Mouse (Mus musculus): ENCODE data around the gene Hadh. TPM values are rescaled to one million over a fixed set of nuclear protein-coding genes. Genes with fewer than 3 reads are reported as not detected.

The Hadh gene
- polyA plus RNA-seq, 1 experiment from 2014 or later: 113 TPM

- H3K9ac ChIP-seq: no peak overlapping the region
- ATAC-seq (ENCODE audit: insufficient read depth) (no peak), DNase-seq (no peak)
- no peak overlapping the region for H3K27ac ChIP-seq (ENCODE audit: low read depth)
- no peaks in the 10 kb centered on the region for H3K27me3 ChIP-seq (ENCODE audit: insufficient read depth, low read length)
- TF ChIP-seq CTCF (IDR thresholded peaks at IDR 0.05; ENCODE audit: low read depth): no peak
- H3K36me3 ChIP-seq (ENCODE audit: insufficient read depth): peaks cover 8% of the 10 kb centered on the region; the same call in 1 of the 2 replicates
- 79% methylated on average over 9 of the region's 9 CpGs for WGBS
- H3K4me1 ChIP-seq (ENCODE audit: insufficient read depth): no peaks in the 10 kb centered on the region
- no peak overlapping the region for H3K4me2 ChIP-seq
- no peak overlapping the region for H3K4me3 ChIP-seq (ENCODE audit: low read depth, low read length)
- H3K9me3 ChIP-seq (ENCODE audit: low read depth, low read length): no peaks in the 10 kb centered on the region; the same call in 1 of the 2 replicates
Observed at GRCm38 (mm10) chr3:131259392-131259965, 12.4 kb downstream of the Hadh start.

GRCm38 (mm10) chr3:131258921-131259320 lies 13.0 kb downstream of the Hadh start:
- 87% methylated on average over 3 of the region's 3 CpGs for WGBS
- H3K4me2 ChIP-seq: no peak overlapping the region
- H3K27ac ChIP-seq (ENCODE audit: low read depth): no peak overlapping the region
- no peaks in the 10 kb centered on the region for H3K27me3 ChIP-seq (ENCODE audit: insufficient read depth, low read length)
- H3K4me1 ChIP-seq (ENCODE audit: insufficient read depth): no peaks in the 10 kb centered on the region
- peaks cover under 1% of the 10 kb centered on the region; the same call in 1 of the 2 replicates for H3K9me3 ChIP-seq (ENCODE audit: low read depth, low read length)
- TF ChIP-seq CTCF (IDR thresholded peaks at IDR 0.05; ENCODE audit: low read depth): no peak
- ATAC-seq (ENCODE audit: insufficient read depth) (no peak), DNase-seq (no peak)
- no peak overlapping the region for H3K9ac ChIP-seq
- H3K36me3 ChIP-seq (ENCODE audit: insufficient read depth): peaks cover 9% of the 10 kb centered on the region; the same call in 1 of the 2 replicates
- H3K4me3 ChIP-seq (ENCODE audit: low read depth, low read length): no peak overlapping the region

DNA sequence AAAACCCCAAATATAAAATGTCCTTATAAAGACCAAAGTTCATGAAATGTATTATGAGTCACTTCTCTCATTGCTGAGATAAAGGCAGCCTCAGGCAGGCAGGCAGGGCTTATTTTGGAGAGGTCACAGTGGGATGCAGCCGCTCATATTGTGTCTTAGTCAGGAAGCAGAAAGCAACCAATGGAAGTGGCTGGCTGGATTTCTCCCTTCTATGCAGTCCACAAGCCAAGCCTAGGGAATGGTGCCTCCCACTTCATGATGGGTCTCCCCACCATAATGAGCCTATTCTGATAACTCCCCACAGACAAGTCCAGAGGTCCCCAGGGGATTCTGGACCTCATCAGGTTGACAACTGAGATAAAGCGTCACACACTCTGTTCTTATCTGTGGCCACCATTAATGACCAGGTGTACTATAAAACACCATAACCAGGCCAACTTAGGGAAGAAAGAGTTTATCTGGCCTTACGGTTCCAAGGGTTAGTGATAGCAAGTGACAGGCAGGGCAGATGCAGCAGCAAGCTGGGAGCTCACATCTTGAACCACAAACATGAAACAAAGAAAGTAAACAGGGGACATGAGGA lies 16.4 kb downstream of the Hadh start:
- 0 out of 2 replicates have a peak, but pooled peaks cover 5% of the 10 kb centered on the region for H3K36me3 ChIP-seq (ENCODE audit: insufficient read depth)
- peaks cover 5% of the 10 kb centered on the region; the same call in 1 of the 2 replicates for H3K9me3 ChIP-seq (ENCODE audit: low read depth, low read length)
- no peak overlapping the region for H3K27ac ChIP-seq (ENCODE audit: low read depth)
- WGBS: 92% methylated on average over 3 of the region's 3 CpGs
- H3K4me3 ChIP-seq (ENCODE audit: low read depth, low read length): no peak overlapping the region
- no peak for ATAC-seq (ENCODE audit: insufficient read depth)
- H3K4me1 ChIP-seq (ENCODE audit: insufficient read depth): no peaks in the 10 kb centered on the region
- no peaks in the 10 kb centered on the region for H3K27me3 ChIP-seq (ENCODE audit: insufficient read depth, low read length)
- no peak overlapping the region for H3K4me2 ChIP-seq
- no peak overlapping the region for H3K9ac ChIP-seq
- no peak for DNase-seq
- TF ChIP-seq CTCF (IDR thresholded peaks at IDR 0.05; ENCODE audit: low read depth): no peak

DNA sequence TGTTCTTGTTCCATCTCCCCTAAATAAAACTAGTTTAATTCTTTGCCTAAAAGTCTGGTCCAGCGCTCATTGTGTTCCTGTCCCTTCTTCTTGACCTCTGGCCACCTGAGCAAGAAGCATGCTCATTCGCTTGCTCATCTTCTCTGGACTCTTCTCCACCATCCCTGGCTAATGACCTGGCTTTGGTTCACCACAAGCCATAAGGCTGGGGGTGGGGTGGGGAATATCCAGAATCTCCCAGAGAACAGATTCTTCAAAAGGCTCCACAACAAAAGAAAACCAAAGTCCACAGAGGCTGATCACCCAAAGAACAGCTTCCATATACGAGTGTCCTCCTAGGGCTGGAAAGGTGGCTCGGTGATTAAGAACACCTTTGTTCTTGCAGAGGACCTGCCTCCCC lies 16.9 kb downstream of the Hadh start:
- H3K4me1 ChIP-seq (ENCODE audit: insufficient read depth): no peaks in the 10 kb centered on the region
- ATAC-seq (ENCODE audit: insufficient read depth): no peak
- no peak overlapping the region for H3K4me3 ChIP-seq (ENCODE audit: low read depth, low read length)
- peaks cover 5% of the 10 kb centered on the region; the same call in 1 of the 2 replicates for H3K9me3 ChIP-seq (ENCODE audit: low read depth, low read length)
- no peak for TF ChIP-seq CTCF (IDR thresholded peaks at IDR 0.05; ENCODE audit: low read depth)
- H3K36me3 ChIP-seq (ENCODE audit: insufficient read depth): peaks cover 7% of the 10 kb centered on the region; the same call in 1 of the 2 replicates
- DNase-seq: no peak
- no peaks in the 10 kb centered on the region for H3K27me3 ChIP-seq (ENCODE audit: insufficient read depth, low read length)
- no peak overlapping the region for H3K4me2 ChIP-seq
- 94% methylated on average over 4 of the region's 4 CpGs for WGBS
- H3K9ac ChIP-seq: no peak overlapping the region
- no peak overlapping the region for H3K27ac ChIP-seq (ENCODE audit: low read depth)

- H3K9me3 ChIP-seq (ENCODE audit: low read depth, low read length): peaks cover 5% of the 10 kb centered on the region; the same call in 1 of the 2 replicates
- H3K4me3 ChIP-seq (ENCODE audit: low read depth, low read length): no peak overlapping the region
- H3K4me2 ChIP-seq: no peak overlapping the region
- no peak overlapping the region for H3K27ac ChIP-seq (ENCODE audit: low read depth)
- no peak for DNase-seq
- H3K9ac ChIP-seq: no peak overlapping the region
- 78% methylated on average over 7 of the region's 7 CpGs for WGBS
- no peak for ATAC-seq (ENCODE audit: insufficient read depth)
- H3K27me3 ChIP-seq (ENCODE audit: insufficient read depth, low read length): no peaks in the 10 kb centered on the region
- peaks cover 39% of the 10 kb centered on the region; the same call in 1 of the 2 replicates for H3K36me3 ChIP-seq (ENCODE audit: insufficient read depth)
- no peaks in the 10 kb centered on the region for H3K4me1 ChIP-seq (ENCODE audit: insufficient read depth)
- no peak for TF ChIP-seq CTCF (IDR thresholded peaks at IDR 0.05; ENCODE audit: low read depth)
Observed at GRCm38 (mm10) chr3:131251601-131252000, 20.3 kb downstream of the Hadh start.

DNA sequence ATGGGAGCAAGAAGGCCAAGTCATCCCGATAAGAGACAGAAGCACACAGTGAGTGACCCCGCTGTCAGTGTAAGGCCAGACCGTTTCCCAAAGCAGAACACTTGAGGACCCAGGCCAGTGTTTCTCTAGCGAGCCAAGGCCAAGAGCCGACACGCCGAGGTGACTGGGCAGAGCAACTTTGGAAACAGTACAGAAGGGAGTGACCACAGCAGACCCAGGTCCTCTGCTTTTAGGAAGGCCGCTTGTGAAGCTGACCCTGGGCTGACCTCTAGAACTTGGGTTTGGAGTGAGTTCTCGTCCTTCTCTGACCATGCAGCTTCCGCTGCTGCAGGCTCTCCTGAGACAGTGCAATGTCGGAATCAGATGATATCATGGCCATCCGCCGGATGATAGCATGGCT lies 20.9 kb downstream of the Hadh start:
- H3K4me1 ChIP-seq (ENCODE audit: insufficient read depth): no peaks in the 10 kb centered on the region
- no peak overlapping the region for H3K4me3 ChIP-seq (ENCODE audit: low read depth, low read length)
- no peak for TF ChIP-seq CTCF (IDR thresholded peaks at IDR 0.05; ENCODE audit: low read depth)
- no peak overlapping the region for H3K9ac ChIP-seq
- no peak overlapping the region for H3K4me2 ChIP-seq
- 80% methylated on average over 13 of the region's 13 CpGs for WGBS
- H3K27me3 ChIP-seq (ENCODE audit: insufficient read depth, low read length): no peaks in the 10 kb centered on the region
- H3K9me3 ChIP-seq (ENCODE audit: low read depth, low read length): peaks cover 5% of the 10 kb centered on the region; the same call in 1 of the 2 replicates
- ATAC-seq (ENCODE audit: insufficient read depth) (no peak), DNase-seq (no peak)
- H3K36me3 ChIP-seq (ENCODE audit: insufficient read depth): peaks cover 43% of the 10 kb centered on the region; the same call in 1 of the 2 replicates
- no peak overlapping the region for H3K27ac ChIP-seq (ENCODE audit: low read depth)

- Histone ChIP-seq H3K9me3 (ENCODE audit: low read depth, low read length) (peaks cover 5% of the 10 kb centered on the region; the same call in 1 of the 2 replicates), H3K4me3 (ENCODE audit: low read depth, low read length) (no peak overlapping the region), H3K4me1 (ENCODE audit: insufficient read depth) (no peaks in the 10 kb centered on the region), H3K27me3 (ENCODE audit: insufficient read depth, low read length) (no peaks in the 10 kb centered on the region), H3K27ac (ENCODE audit: low read depth) (no peak overlapping the region), H3K9ac (no peak overlapping the region), H3K4me2 (no peak overlapping the region), H3K36me3 (ENCODE audit: insufficient read depth) (peaks cover 43% of the 10 kb centered on the region; the same call in 1 of the 2 replicates)
- 78% methylated on average over 2 of the region's 2 CpGs for WGBS
- ATAC-seq (ENCODE audit: insufficient read depth) (no peak), DNase-seq (no peak)
- TF ChIP-seq CTCF (IDR thresholded peaks at IDR 0.05; ENCODE audit: low read depth): no peak
Observed at GRCm38 (mm10) chr3:131250283-131250682, 21.6 kb downstream of the Hadh start.
